Mouse (Mus musculus) liver, adult 2 months (tissue): ENCODE measurements at regions not wholly inside any gene's neighbourhood (a gene's known extent, or its start where the extent isn't known, plus 50 kb on each side); places are given as distances from the start of the nearest gene placed in this dataset.
"Not testable (repeated sequence)": the region's sequence is repeated elsewhere in the genome, so short reads cannot be mapped to it uniquely, and the experiment has no call there.

Experiments used
- DNase-seq: peaks from one replicate; pipeline ENCODE4 v3.0.0-alpha.2; 2011; ENCODE audit warnings: low read depth, low spot score; ENCODE audit errors: extremely low read depth
- H3K27ac ChIP-seq: fragments of 200-500 bp; replicated peaks from 2 replicates; pipeline ENCODE4 v1.5.1; 2012; ENCODE audit warnings: low read depth, mild to moderate bottlenecking, control low read depth, inconsistent platforms, low read length; ENCODE audit not compliant: insufficient read depth
- H3K27me3 ChIP-seq: fragments of 200-500 bp; 2 replicates; pipeline ENCODE4 v1.6.1; 2012; ENCODE audit warnings: mild to moderate bottlenecking, moderate library complexity, low read length, inconsistent platforms; ENCODE audit not compliant: control insufficient read depth, insufficient read depth
- H3K36me3 ChIP-seq: fragments of 200-500 bp; 2 replicates; pipeline ENCODE4 v1.6.1; 2012; ENCODE audit warnings: low read length, inconsistent platforms; ENCODE audit not compliant: control insufficient read depth, insufficient read depth
- H3K4me1 ChIP-seq: fragments of 200-500 bp; 2 replicates; pipeline ENCODE4 v1.6.1; 2011; ENCODE audit warnings: low read length; ENCODE audit not compliant: control insufficient read depth, insufficient read depth
- H3K4me3 ChIP-seq: fragments of 200-500 bp; 2 replicates; pipeline ENCODE4 v1.5.1; 2011; ENCODE audit warnings: low read depth, mild to moderate bottlenecking, control low read depth, low read length, moderate library complexity; ENCODE audit not compliant: insufficient read depth
- H3K79me2 ChIP-seq: fragments of 200-500 bp; 2 replicates; pipeline ENCODE4 v1.6.1; 2012; ENCODE audit warnings: inconsistent platforms, mild to moderate bottlenecking, low read length, moderate library complexity; ENCODE audit not compliant: control insufficient read depth, insufficient read depth
- H3K9ac ChIP-seq: fragments of 200-500 bp; 2 replicates; pipeline ENCODE4 v1.6.1; 2012; ENCODE audit warnings: low read depth, mild to moderate bottlenecking, control low read depth, inconsistent platforms, low read length
- CTCF ChIP-seq: fragments of 200-500 bp; IDR thresholded peaks from 2 replicates; pipeline ENCODE4 v1.5.1; 2011; ENCODE audit warnings: low read depth, low read length, control low read depth
- POLR2A ChIP-seq: fragments of 200-500 bp; IDR thresholded peaks from 2 replicates; pipeline ENCODE4 v1.6.1; 2011; ENCODE audit warnings: low read length, control low read depth; ENCODE audit not compliant: insufficient read depth; ENCODE audit errors: extremely low read depth
- WGBS: fragments of 180-500 bp; shearing (Covaris S2); methylation state at CpG from one replicate; pipeline ENCODE4 v1.1.7; 2018; 5-methylcytosine and 5-hydroxymethylcytosine counted together

DNA sequence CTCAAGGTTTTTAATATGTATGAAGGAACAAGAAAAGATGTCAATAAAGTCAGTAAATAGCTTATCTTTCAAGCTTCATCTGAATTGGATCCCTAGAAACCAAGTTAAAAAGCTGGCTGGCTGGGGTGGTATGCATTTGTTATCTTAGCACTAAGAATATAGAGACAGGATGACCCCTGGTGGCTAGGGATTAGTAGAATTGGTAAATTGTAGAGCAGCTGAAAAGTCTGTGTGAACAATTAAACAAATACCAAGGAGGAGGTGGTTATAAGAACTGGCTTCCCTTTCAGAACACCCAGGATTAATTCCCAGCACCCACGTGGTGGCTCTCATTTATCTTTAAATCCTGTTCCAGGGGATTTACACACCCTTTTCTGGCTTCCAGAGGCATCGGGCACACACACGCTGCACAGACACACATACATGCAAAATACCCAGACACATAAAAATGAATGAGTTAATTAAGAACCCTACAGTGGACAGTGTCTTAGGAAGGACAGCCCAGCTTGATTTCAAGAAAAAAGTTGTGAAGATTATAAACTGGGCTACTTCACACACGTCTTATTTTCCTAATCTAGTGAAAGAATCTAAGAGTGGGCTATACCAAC lies 170.5 kb downstream of the Pdzph1 start:
- no peaks in the 10 kb centered on the region for H3K36me3 ChIP-seq
- no peak for DNase-seq
- H3K4me1 ChIP-seq = no peaks in the 10 kb centered on the region
- WGBS = 57% methylated on average over 4 of the region's 4 CpGs
- H3K9ac ChIP-seq = no peak overlapping the region
- H3K27me3 ChIP-seq = no peaks in the 10 kb centered on the region
- no peaks in the 10 kb centered on the region for H3K79me2 ChIP-seq
- H3K27ac ChIP-seq = no peak overlapping the region
- no peak overlapping the region for H3K4me3 ChIP-seq
- TF ChIP-seq CTCF (no peak), POLR2A (no peak)

- Histone ChIP-seq H3K4me3 (no peak overlapping the region), H3K36me3 (no peaks in the 10 kb centered on the region), H3K27me3 (no peaks in the 10 kb centered on the region), H3K9ac (no peak overlapping the region), H3K4me1 (no peaks in the 10 kb centered on the region), H3K79me2 (no peaks in the 10 kb centered on the region), H3K27ac (no peak overlapping the region)
- 72% methylated on average over 2 of the region's 2 CpGs for WGBS
- TF ChIP-seq CTCF = no peak
- DNase-seq = no peak
Measured at GRCm38 (mm10) chr17:58819339-58819738, 171.8 kb downstream of the Pdzph1 start.

DNA sequence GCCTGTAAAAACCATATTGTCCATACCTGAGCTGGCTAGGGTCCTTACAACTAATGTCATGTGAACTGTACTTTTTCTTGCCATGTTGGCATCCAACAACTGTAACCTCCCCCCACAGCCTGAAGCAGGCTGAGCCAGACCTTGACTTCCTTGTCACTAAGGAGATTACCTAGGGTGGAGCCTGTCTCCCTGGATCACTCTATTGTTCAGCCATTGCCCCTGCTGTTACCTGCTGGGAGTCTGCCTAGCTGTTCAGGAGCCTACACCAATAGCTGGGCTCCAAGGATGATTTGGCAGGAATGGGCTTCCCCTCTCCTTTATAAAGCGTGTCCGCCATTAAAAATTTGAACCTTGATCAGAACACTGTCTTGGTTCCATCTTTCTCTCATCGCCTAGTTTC lies 215.7 kb downstream of the Pdzph1 start:
- H3K4me3 ChIP-seq, H3K79me2 ChIP-seq, H3K9ac ChIP-seq, DNase-seq, H3K4me1 ChIP-seq, H3K27me3 ChIP-seq, H3K27ac ChIP-seq, H3K36me3 ChIP-seq: not testable (repeated sequence)
- WGBS = 75% methylated on average over 3 of the region's 3 CpGs

GRCm38 (mm10) chr17:58773595-58773994 lies 217.6 kb downstream of the Pdzph1 start:
- no peaks in the 10 kb centered on the region for H3K4me1 ChIP-seq
- H3K36me3 ChIP-seq = no peaks in the 10 kb centered on the region
- no peak overlapping the region for H3K27ac ChIP-seq
- H3K27me3 ChIP-seq = no peaks in the 10 kb centered on the region
- H3K4me3 ChIP-seq = no peak overlapping the region
- no peak for TF ChIP-seq POLR2A
- TF ChIP-seq CTCF = no peak
- no peaks in the 10 kb centered on the region for H3K79me2 ChIP-seq
- no peak overlapping the region for H3K9ac ChIP-seq
- DNase-seq = no peak

DNA sequence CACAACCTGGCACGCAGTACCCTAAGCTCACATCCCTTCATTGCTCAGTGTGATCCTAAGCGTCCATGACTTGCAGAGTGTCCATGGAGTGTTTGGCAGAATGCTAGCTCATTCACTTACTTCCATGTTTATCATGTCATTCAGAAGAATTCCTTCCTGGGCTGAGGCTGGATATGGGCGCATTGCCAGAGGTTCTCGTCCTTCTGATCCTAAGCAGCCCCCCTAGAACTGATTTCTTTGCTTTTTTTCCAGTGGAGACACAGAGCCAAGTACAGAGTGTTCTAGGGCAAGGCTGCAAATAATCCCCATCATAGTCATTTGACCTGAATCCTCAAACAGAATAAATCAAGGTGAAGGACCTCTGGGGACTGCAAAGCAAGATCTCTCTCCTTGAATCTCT lies 226.0 kb downstream of the Pdzph1 start:
- Histone ChIP-seq H3K4me1 (no peaks in the 10 kb centered on the region), H3K27ac (no peak overlapping the region), H3K9ac (no peak overlapping the region), H3K79me2 (no peaks in the 10 kb centered on the region), H3K4me3 (no peak overlapping the region), H3K36me3 (no peaks in the 10 kb centered on the region), H3K27me3 (no peaks in the 10 kb centered on the region)
- 75% methylated on average over 4 of the region's 4 CpGs for WGBS
- no peak for DNase-seq
- TF ChIP-seq CTCF (no peak), POLR2A (no peak)

DNA sequence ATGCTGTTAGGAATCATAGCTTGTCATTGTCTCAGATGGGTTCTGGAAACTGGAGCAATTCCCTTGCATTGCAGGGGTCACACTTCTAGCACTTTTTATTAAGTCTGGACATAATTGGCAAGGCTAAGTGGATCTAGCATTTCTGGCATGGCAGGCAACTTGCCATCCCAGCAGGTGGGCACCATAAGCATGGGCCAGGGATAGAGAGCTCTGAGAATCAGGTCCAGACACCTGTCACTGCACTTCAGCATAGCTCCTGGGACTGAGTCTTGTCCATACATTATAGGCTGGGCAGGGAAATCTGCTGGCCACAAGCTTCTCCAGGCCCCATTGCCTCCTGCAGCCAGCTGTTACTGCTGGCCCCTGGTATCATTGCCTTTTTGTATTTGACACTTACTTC lies 242.2 kb downstream of the Pdzph1 start:
- Histone ChIP-seq H3K4me1 (no peaks in the 10 kb centered on the region), H3K36me3 (no peaks in the 10 kb centered on the region), H3K9ac (no peak overlapping the region), H3K27me3 (no peaks in the 10 kb centered on the region), H3K4me3 (no peak overlapping the region), H3K79me2 (no peaks in the 10 kb centered on the region), H3K27ac (no peak overlapping the region)
- DNase-seq = no peak
- no peak for TF ChIP-seq CTCF
- no peak for TF ChIP-seq POLR2A
